Mouse (Mus musculus) lung, adult 2 months (tissue): ENCODE measurements around the gene Coro2b. TPM values are rescaled to one million over a fixed set of nuclear protein-coding genes. Genes with fewer than 3 reads are reported as not detected.

Source experiments
- DNase-seq: peaks from one replicate; pipeline ENCODE4 v3.0.0; 2022
- H3K4me1 ChIP-seq: fragments of 200-500 bp; 2 replicates; pipeline ENCODE4 v1.6.1; 2011; ENCODE audit warnings: low read length; ENCODE audit not compliant: control insufficient read depth, insufficient read depth
- H3K4me3 ChIP-seq: fragments of 200-500 bp; replicated peaks from 2 replicates; pipeline ENCODE3; 2011; ENCODE audit warnings: low read depth, mild to moderate bottlenecking, control low read depth, low read length; ENCODE audit errors: extremely low read depth
- CTCF ChIP-seq: fragments of 200-500 bp; IDR thresholded peaks from 2 replicates; pipeline ENCODE4 v1.5.1; 2011; ENCODE audit warnings: mild to moderate bottlenecking, low read length, control low read depth; ENCODE audit not compliant: insufficient read depth
- POLR2A ChIP-seq: fragments of 200-500 bp; IDR thresholded peaks from 2 replicates; pipeline ENCODE4 v1.6.1; 2011; ENCODE audit warnings: low read depth, mild to moderate bottlenecking, control low read depth, low read length, borderline replicate concordance; ENCODE audit errors: extremely low read depth
- WGBS: fragments of 180-500 bp; shearing (Covaris S2); methylation state at CpG from one replicate; pipeline ENCODE4 v1.1.7; 2018; 5-methylcytosine and 5-hydroxymethylcytosine counted together
- polyA plus RNA-seq: library from polyadenylated mRNA; depleted of rRNA; stranded (reverse); fragments of >200 nt; gene quantifications from 2 replicates; pipeline ENCODE4 v1.2.3, GENCODE M21; 2012

Coro2b gene
- polyA plus RNA-seq, 1 experiment, result 48.8 TPM

GRCm38 (mm10) chr9:62432261-62433060 is 104.4 kb downstream of the Coro2b start:
- peaks cover 15% of the 10 kb centered on the region for H3K4me1 ChIP-seq
- H3K4me3 ChIP-seq, result no peak overlapping the region
- no peak for TF ChIP-seq POLR2A
- no peak for TF ChIP-seq CTCF
- WGBS, result 71% methylated on average over 15 of the region's 15 CpGs
- no peak for DNase-seq

DNA sequence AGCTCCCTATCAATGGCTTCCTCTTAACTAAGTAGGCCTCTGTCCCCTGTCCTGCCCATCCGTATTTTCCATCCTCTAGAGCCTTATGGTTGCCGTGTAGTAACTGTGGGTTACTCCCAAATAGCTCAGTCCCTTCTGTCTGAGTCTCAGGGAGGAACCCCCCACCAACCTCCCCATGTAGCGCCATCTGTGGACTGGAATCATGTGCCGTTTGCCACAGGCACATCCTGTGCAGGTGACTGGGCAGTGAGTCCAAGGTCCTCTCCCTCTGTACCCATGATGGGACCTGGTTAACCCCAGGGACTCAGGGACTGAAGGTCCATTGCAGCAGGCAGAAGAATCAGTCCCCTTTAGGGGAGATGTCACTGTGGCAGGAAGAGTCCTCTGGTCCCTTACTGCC is 106.1 kb downstream of the Coro2b start:
- peaks cover 12% of the 10 kb centered on the region for H3K4me1 ChIP-seq
- no peak for TF ChIP-seq CTCF
- TF ChIP-seq POLR2A, result no peak
- no peak overlapping the region for H3K4me3 ChIP-seq
- WGBS, result 91% methylated on average over 4 of the region's 4 CpGs
- no peak for DNase-seq

DNA sequence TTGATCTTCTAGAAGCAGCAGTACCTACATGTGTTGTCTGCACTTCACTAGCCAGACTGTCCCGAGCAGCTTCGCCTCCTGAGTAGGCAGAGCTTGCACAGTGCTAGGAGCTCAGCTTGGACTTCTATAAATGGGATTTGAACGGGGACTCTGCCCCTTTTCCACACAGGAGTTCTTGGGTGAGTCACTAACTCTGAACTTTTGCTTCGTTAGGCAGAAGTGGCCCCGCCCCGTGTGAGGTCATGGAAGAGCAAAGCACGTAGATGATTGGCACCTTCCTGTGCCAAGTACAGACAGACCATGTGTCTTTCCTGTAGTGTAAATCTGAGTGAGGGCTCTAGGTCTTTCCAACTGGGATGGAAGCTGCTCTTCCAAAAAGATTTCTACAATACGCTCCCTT is 109.8 kb downstream of the Coro2b start:
- Histone ChIP-seq H3K4me1 (peaks cover 7% of the 10 kb centered on the region), H3K4me3 (no peak overlapping the region)
- TF ChIP-seq CTCF (no peak), POLR2A (no peak)
- 55% methylated on average over 8 of the region's 8 CpGs for WGBS
- no peak for DNase-seq

DNA sequence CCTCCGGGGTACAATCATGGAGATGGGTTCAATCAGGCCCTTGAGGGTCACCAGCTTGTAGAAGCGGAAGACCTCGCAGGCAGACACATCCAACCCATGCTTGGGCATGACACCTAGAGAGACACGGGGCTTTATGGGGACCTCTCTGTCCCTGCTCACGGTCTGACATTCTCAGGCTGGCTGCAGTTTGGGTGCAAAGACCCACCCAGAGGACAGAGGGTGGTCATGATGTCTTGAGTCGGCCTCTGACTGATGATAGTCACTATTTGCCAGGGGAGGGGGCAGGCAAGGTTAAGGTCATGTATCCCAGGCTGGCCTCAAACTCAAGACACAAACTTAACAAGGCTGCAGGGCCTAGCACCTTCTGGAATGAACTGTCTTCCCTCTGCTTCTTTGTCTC is 110.3 kb downstream of the Coro2b start:
- TF ChIP-seq POLR2A, result no peak
- no peak for TF ChIP-seq CTCF
- 91% methylated on average over 6 of the region's 6 CpGs for WGBS
- H3K4me1 ChIP-seq, result peaks cover 7% of the 10 kb centered on the region
- H3K4me3 ChIP-seq, result no peak overlapping the region
- no peak for DNase-seq

DNA sequence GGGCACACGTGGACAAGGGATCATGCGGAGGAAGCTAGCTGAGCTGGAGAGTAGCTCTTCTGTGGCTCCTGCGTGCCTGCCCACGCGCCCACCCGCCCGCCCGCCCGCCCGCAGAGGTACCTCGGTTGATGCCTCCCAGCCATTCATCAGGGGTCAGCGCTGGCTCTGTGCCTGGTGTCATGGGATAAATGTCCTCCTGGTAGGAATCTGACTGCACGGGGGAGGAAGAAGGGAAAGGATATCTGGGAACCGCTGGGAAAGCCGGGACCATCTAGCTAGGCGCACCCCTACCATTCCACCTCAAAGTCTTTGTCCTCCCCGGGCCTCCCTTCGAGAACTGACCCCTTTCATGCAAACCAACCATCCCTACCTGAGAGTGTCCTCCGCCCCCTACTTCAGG is 110.8 kb downstream of the Coro2b start:
- Histone ChIP-seq H3K4me1 (peaks cover 10% of the 10 kb centered on the region), H3K4me3 (no peak overlapping the region)
- TF ChIP-seq CTCF (no peak), POLR2A (no peak)
- DNase-seq, result no peak
- 77% methylated on average over 19 of the region's 19 CpGs for WGBS

GRCm38 (mm10) chr9:62425265-62425664 is 111.6 kb downstream of the Coro2b start:
- no peak for DNase-seq
- H3K4me1 ChIP-seq, result peaks cover 15% of the 10 kb centered on the region
- TF ChIP-seq CTCF, result no peak
- no peak for TF ChIP-seq POLR2A
- H3K4me3 ChIP-seq, result no peak overlapping the region
- WGBS, result 27% methylated on average over 5 of the region's 5 CpGs

- TF ChIP-seq CTCF, result no peak
- no peak for TF ChIP-seq POLR2A
- DNase-seq, result no peak
- WGBS, result 91% methylated on average over 10 of the region's 10 CpGs
- peaks cover 15% of the 10 kb centered on the region for H3K4me1 ChIP-seq
- no peak overlapping the region for H3K4me3 ChIP-seq
Observed at GRCm38 (mm10) chr9:62423871-62424270, 113.0 kb downstream of the Coro2b start.

GRCm38 (mm10) chr9:62422926-62423325 is 113.9 kb downstream of the Coro2b start:
- DNase-seq, result no peak
- TF ChIP-seq POLR2A, result no peak
- TF ChIP-seq CTCF, result no peak
- Histone ChIP-seq H3K4me3 (no peak overlapping the region), H3K4me1 (peaks cover 15% of the 10 kb centered on the region)
- WGBS, result 42% methylated on average over 10 of the region's 10 CpGs

- TF ChIP-seq CTCF (no peak), POLR2A (no peak)
- no peak for DNase-seq
- peaks cover 14% of the 10 kb centered on the region for H3K4me1 ChIP-seq
- no peak overlapping the region for H3K4me3 ChIP-seq
- 98% methylated on average over 6 of the region's 6 CpGs for WGBS
Observed at GRCm38 (mm10) chr9:62421911-62422310, 114.9 kb downstream of the Coro2b start.

DNA sequence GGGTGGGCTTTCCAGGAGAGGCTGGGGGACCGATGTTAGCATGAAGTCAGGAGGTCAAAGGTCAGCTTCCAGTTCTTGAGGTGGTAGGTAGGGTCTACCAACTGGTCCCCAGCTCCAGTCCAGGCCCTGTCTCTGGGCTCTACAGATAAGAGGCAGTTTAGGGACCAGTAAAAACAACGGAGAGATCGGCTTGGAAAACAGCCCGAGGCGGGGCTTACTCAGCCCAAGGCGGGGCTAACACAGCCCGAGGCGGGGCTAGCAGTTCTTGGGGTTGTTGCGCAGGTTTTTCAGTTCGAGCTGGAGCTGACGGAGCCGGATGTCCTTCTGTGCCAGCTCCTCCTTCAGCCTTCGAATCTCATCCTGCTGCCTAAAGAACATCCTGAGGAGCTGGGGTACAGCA is 115.8 kb downstream of the Coro2b start:
- WGBS, result 5% methylated on average over 13 of the region's 13 CpGs
- DNase-seq, result peak; percentile 88
- peaks cover 12% of the 10 kb centered on the region for H3K4me1 ChIP-seq
- peak overlapping the region; percentile 68 for H3K4me3 ChIP-seq
- TF ChIP-seq POLR2A, result peak; percentile 95
- TF ChIP-seq CTCF, result no peak

DNA sequence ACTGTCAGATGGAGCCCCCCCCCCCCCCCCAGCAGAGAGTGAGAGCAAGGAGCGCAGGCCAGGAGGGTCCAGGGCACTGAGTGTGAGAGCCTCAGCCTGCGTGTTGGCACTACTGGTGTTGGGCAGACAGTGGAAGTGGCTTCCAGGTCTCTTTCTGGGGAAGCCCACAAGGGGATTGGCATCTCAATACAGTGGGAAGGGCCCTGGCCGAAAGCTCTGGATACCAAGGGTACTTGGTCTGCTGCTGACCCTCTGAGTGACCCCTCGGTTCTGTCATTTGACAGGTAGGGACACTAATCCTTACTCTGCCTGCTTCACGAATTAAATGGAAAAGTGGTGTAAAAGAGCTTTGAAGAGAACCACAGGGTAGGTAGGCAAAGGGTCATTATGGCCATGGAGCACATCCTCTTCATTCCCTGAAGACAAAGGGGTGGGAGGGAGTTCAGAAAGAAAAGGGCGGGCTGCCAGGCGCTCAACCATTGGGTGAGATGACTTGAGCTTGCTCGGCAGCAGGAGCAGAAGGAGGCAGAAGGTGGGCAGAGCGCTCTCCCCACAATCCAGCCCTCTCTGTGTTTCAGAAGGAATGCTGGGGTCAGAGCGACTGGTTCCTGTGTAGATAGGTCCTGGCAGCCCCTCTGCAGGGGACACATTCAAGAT is 116.5 kb downstream of the Coro2b start:
- TF ChIP-seq CTCF (no peak), POLR2A (peak; percentile 11; the same call in 1 of the 2 replicates)
- Histone ChIP-seq H3K4me1 (peaks cover 12% of the 10 kb centered on the region), H3K4me3 (no peak overlapping the region)
- WGBS, result 59% methylated on average over 10 of the region's 10 CpGs
- no peak for DNase-seq
